Comparison of ENCODE assay signal across 8 mouse cellular contexts in genomic region chr11:117091845-117092244, GRCm38 (mm10). TPM values are rescaled to one million over a fixed set of nuclear protein-coding genes. Genes with fewer than 3 reads are reported as not detected.
DNase-seq lines count a peak whose midpoint lies in the region; ATAC-seq and TF ChIP-seq lines count a peak whose summit lies in the region.

No protein-coding gene starts in this region.

- DNase-seq in ZHBTc4 (ENCODE audit: low read depth, low spot score), result peak; percentile 96
- no peak for DNase-seq in forebrain, postnatal 0 days
- peak; percentile 51 for DNase-seq in induced T-regulatory cell, adult 2 months (ENCODE audit: low read depth)
- DNase-seq in lung, embryonic 14.5 days, result peak; percentile 81
- no peak for DNase-seq in layer of hippocampus, adult 8-10 months (ENCODE audit: low spot score in 2 of 2)
- no peak for DNase-seq in thymus, postnatal 0 days (ENCODE audit: low spot score)
- DNase-seq in c-Kit-positive CD71-positive TER-119-positive erythroid progenitor cells, embryonic 14.5 days (ENCODE audit: low spot score), result no peak

- H3K4me3 ChIP-seq in forebrain, postnatal 0 days (ENCODE audit: low read depth, low read length), result no peak overlapping the region
- H3K4me3 ChIP-seq in lung, embryonic 14.5 days (ENCODE audit: low read depth, low read length), result peak overlapping the region; percentile 11; the same call in 1 of the 2 replicates
- no peak overlapping the region for H3K4me3 ChIP-seq in stomach, embryonic 16.5 days (replicated peaks; ENCODE audit: low read length)

- no peak for TF ChIP-seq CTCF in forebrain, postnatal 0 days (IDR thresholded peaks at IDR 0.05; ENCODE audit: low read depth)
- no peak for TF ChIP-seq CTCF in lung, embryonic 14.5 days (IDR thresholded peaks at IDR 0.05; ENCODE audit: low read depth)

- H3K9me3 ChIP-seq in forebrain, postnatal 0 days (ENCODE audit: low read length), result no peaks in the 10 kb centered on the region
- H3K9me3 ChIP-seq in lung, embryonic 14.5 days (ENCODE audit: low read depth, low read length), result no peaks in the 10 kb centered on the region
- H3K9me3 ChIP-seq in stomach, embryonic 16.5 days (replicated peaks; ENCODE audit: control insufficient read depth, low read length), result no peaks in the 10 kb centered on the region

- peak; percentile 48 for ATAC-seq in forebrain, postnatal 0 days
- ATAC-seq in lung, embryonic 14.5 days (ENCODE audit: insufficient read depth), result peak; percentile 80
- peak; percentile 70 for ATAC-seq in stomach, embryonic 16.5 days (ENCODE audit: insufficient read depth, low FRiP score)

- H3K27me3 ChIP-seq in forebrain, postnatal 0 days (ENCODE audit: insufficient read depth, low read length), result no peaks in the 10 kb centered on the region
- H3K27me3 ChIP-seq in lung, embryonic 14.5 days (ENCODE audit: insufficient read depth, low read length), result no peaks in the 10 kb centered on the region
- no peaks in the 10 kb centered on the region for H3K27me3 ChIP-seq in stomach, embryonic 16.5 days (ENCODE audit: control insufficient read depth, insufficient read depth, low read length)

- WGBS in forebrain, postnatal 0 days, result 12% methylated on average over 22 of the region's 22 CpGs
- WGBS in lung, embryonic 14.5 days, result 4% methylated on average over 22 of the region's 22 CpGs
- WGBS in stomach, embryonic 16.5 days, result 10% methylated on average over 22 of the region's 22 CpGs

- no peak overlapping the region for H3K27ac ChIP-seq in forebrain, postnatal 0 days (ENCODE audit: low read depth, low read length)
- H3K27ac ChIP-seq in lung, embryonic 14.5 days (ENCODE audit: low read depth), result peak overlapping the region; percentile 79
- H3K27ac ChIP-seq in stomach, embryonic 16.5 days (ENCODE audit: low read length), result peak overlapping the region; percentile 68

- H3K36me3 ChIP-seq in forebrain, postnatal 0 days (ENCODE audit: insufficient read depth), result no peaks in the 10 kb centered on the region
- no peaks in the 10 kb centered on the region for H3K36me3 ChIP-seq in lung, embryonic 14.5 days (ENCODE audit: insufficient read depth)
- no peaks in the 10 kb centered on the region for H3K36me3 ChIP-seq in stomach, embryonic 16.5 days (ENCODE audit: control insufficient read depth, insufficient read depth, low read length)

- no peak overlapping the region for H3K9ac ChIP-seq in forebrain, postnatal 0 days
- H3K9ac ChIP-seq in lung, embryonic 14.5 days, result peak overlapping the region; percentile 16
- H3K9ac ChIP-seq in stomach, embryonic 16.5 days (ENCODE audit: low read length), result peak overlapping the region; percentile 24

- no peaks in the 10 kb centered on the region for H3K4me1 ChIP-seq in forebrain, postnatal 0 days (ENCODE audit: insufficient read depth)
- peaks cover 29% of the 10 kb centered on the region for H3K4me1 ChIP-seq in lung, embryonic 14.5 days (ENCODE audit: insufficient read depth)
- peaks cover 20% of the 10 kb centered on the region for H3K4me1 ChIP-seq in stomach, embryonic 16.5 days (ENCODE audit: control insufficient read depth, insufficient read depth, low read length)

- H3K4me2 ChIP-seq in forebrain, postnatal 0 days (ENCODE audit: low read depth), result peak overlapping the region; percentile 6; the same call in 1 of the 2 replicates
- peak overlapping the region; percentile 54 for H3K4me2 ChIP-seq in lung, embryonic 14.5 days
- peak overlapping the region; percentile 43 for H3K4me2 ChIP-seq in stomach, embryonic 16.5 days (ENCODE audit: low read depth, low read length)

RNA-seq across cellular contexts. Expression of gene Sec14l1, which starts 23.1 kb away (rescaled TPM):
- total RNA-seq in forebrain, postnatal 0 days (2014; rRNA removed), result 81.3 and 82.9 TPM in 2 replicates
- polyA plus RNA-seq in forebrain, postnatal 0 days (2015; fragmentation: Nextera tagmentation; extraction: Ambion mirVana), result 62.1 and 65.1 TPM in 2 replicates
- 44.3 and 46.2 TPM in 2 replicates for polyA plus RNA-seq in lung, embryonic 14.5 days (2014; fragmentation: Nextera tagmentation; extraction: Ambion mirVana)
- 61.7 and 62.5 TPM in 2 replicates for polyA plus RNA-seq in stomach, embryonic 16.5 days (2015; fragmentation: Nextera tagmentation; extraction: Ambion mirVana)
- total RNA-seq in layer of hippocampus, adult 8-10 months (2022), result 100 to 1,000 TPM; 221 to 238 (median 233) TPM
- polyA plus RNA-seq in thymus, postnatal 0 days (2015; fragmentation: Nextera tagmentation; extraction: Ambion mirVana), result 35.9 and 37.7 TPM in 2 replicates

Comparison
In these comparisons a context has a peak if more than half of its experiments do, and no peak if none do; other contexts are left out.
1. DNase-seq: peak in ZHBTc4 (single experiment), induced T-regulatory cell, adult 2 months (single experiment) and lung, embryonic 14.5 days (single experiment); none in forebrain, postnatal 0 days (single experiment), layer of hippocampus, adult 8-10 months (0 of 2), thymus, postnatal 0 days (single experiment) and c-Kit-positive CD71-positive TER-119-positive erythroid progenitor cells, embryonic 14.5 days (single experiment).
2. Peak in every context shown above with its lines, with median percentiles within 50 percentile points of each other: ATAC-seq and H3K4me2 ChIP-seq.